Mouse (Mus musculus) spleen, adult 2 months (tissue): ENCODE data around the gene Pcf11.

Experiments used
- CTCF ChIP-seq: fragments of 200-500 bp; IDR thresholded peaks from 2 replicates; pipeline ENCODE4 v1.5.1; 2011; ENCODE audit warnings: mild to moderate bottlenecking, inconsistent platforms; ENCODE audit not compliant: insufficient read depth, insufficient read length, insufficient replicate concordance; ENCODE audit errors: extremely low read depth
- POLR2A ChIP-seq: fragments of 200-500 bp; IDR thresholded peaks from 2 replicates; pipeline ENCODE4 v1.6.1; 2011; ENCODE audit warnings: low read depth, low read length, inconsistent platforms

DNA sequence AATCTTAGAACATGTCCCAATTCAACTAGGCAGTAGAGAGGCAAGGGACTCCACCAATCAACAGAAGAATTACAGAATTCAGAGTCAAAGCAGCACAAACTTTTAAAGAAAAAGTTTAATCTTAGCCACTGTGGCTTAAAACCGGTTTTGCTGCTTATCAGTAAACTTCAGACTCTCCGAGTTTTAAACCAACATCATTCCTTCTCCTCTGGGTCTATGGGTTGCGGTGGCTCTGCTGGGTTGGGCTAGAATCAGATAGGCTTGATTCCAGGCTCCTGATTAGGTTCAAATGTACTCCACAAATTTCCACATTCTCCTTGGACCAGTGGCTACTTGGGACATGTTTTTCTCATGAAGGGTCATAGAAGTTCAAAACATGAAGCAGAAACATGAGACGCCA is 7.6 kb upstream of the Pcf11 start:
- no peak for TF ChIP-seq POLR2A
- TF ChIP-seq CTCF: no peak
